Mouse (Mus musculus) MEL (cell line): Measurements from ENCODE around the gene Hecw2. TPM values are rescaled to one million over a fixed set of nuclear protein-coding genes. Genes with fewer than 3 reads are reported as not detected.

Experiments
- DNase-seq: peaks from one replicate; pipeline ENCODE4 v3.0.0; 2011; ENCODE audit warnings: low read depth, low spot score
- H3K27ac ChIP-seq: 2 replicates; pipeline ENCODE4 v1.5.1; 2012; ENCODE audit warnings: low read depth, mild to moderate bottlenecking, control low read depth, low read length, moderate library complexity; ENCODE audit not compliant: control insufficient read depth
- H3K27me3 ChIP-seq, 2 experiments: fragments of 150-350 bp in 1 of 2; sonication (generic) in 1 of 2; 2 replicates each; pipeline ENCODE4 v1.6.1; 2012; ENCODE audit warnings: low read length in 2 of 2, mild to moderate bottlenecking in 2 of 2, improper control_type of control experiment in 1 of 2, moderate library complexity in 1 of 2; ENCODE audit not compliant: insufficient read depth in 2 of 2, control insufficient read depth in 1 of 2
- H3K36me3 ChIP-seq, 2 experiments: 2 replicates each; pipeline ENCODE4 v1.6.1; 2012 to 2014; ENCODE audit warnings: low read length in 2 of 2, improper control_type of control experiment in 1 of 2, inconsistent platforms in 1 of 2, mild to moderate bottlenecking in 1 of 2; ENCODE audit not compliant: insufficient read depth in 2 of 2, control insufficient read depth in 1 of 2
- H3K4me1 ChIP-seq, 2 experiments: fragments of 150-350 bp in 1 of 2; sonication (generic) in 1 of 2; 2 replicates each; pipeline ENCODE4 v1.6.1; 2012; ENCODE audit warnings: low read length in 2 of 2, improper control_type of control experiment in 1 of 2, mild to moderate bottlenecking in 1 of 2; ENCODE audit not compliant: insufficient read depth in 2 of 2, control insufficient read depth in 1 of 2
- H3K4me3 ChIP-seq, 2 experiments: fragments of 150-350 bp in 1 of 2; sonication (generic) in 1 of 2; 2 replicates each; pipeline ENCODE4 v1.5.1; 2012; ENCODE audit warnings: low read depth in 2 of 2, low read length in 2 of 2, mild to moderate bottlenecking in 2 of 2, moderate library complexity in 2 of 2, control low read depth in 1 of 2, improper control_type of control experiment in 1 of 2; ENCODE audit not compliant: control insufficient read depth in 1 of 2, insufficient read depth in 1 of 2
- H3K79me2 ChIP-seq: 2 replicates; pipeline ENCODE4 v1.6.1; 2012; ENCODE audit warnings: mild to moderate bottlenecking, low read length, moderate library complexity; ENCODE audit not compliant: control insufficient read depth, poor library complexity, insufficient read depth
- H3K9ac ChIP-seq: 2 replicates; pipeline ENCODE4 v1.6.1; 2012; ENCODE audit warnings: low read depth, mild to moderate bottlenecking, control low read depth, low read length, moderate library complexity; ENCODE audit not compliant: control insufficient read depth, poor library complexity, severe bottlenecking
- H3K9me3 ChIP-seq: fragments of 150-350 bp; sonication (generic); replicated peaks from 2 replicates; pipeline ENCODE4 v1.6.1; 2012; ENCODE audit warnings: mild to moderate bottlenecking, low read length, improper control_type of control experiment, moderate library complexity; ENCODE audit not compliant: insufficient read depth
- BHLHE40 ChIP-seq: IDR thresholded peaks from 2 replicates; pipeline ENCODE4 v1.6.1; 2012; ENCODE audit warnings: low read depth, mild to moderate bottlenecking, inconsistent platforms, low read length, improper control_type of control experiment, borderline replicate concordance
- CHD1 ChIP-seq: IDR thresholded peaks from 2 replicates; pipeline ENCODE4 v1.6.1; 2012; ENCODE audit warnings: low read depth, mild to moderate bottlenecking, inconsistent platforms, low read length, improper control_type of control experiment
- CTCF ChIP-seq, 3 experiments: IDR thresholded peaks in 2 of 3; conservative IDR thresholded peaks in 1 of 3; 2 replicates each; pipeline ENCODE4 v1.5.1; 2011 to 2012; ENCODE audit warnings: low read length in 3 of 3, low read depth in 2 of 3, mild to moderate bottlenecking in 2 of 3, improper control_type of control experiment in 1 of 3, inconsistent platforms in 1 of 3, mixed read lengths in 1 of 3, moderate library complexity in 1 of 3; ENCODE audit not compliant: control insufficient read depth in 1 of 3, insufficient read depth in 1 of 3, poor library complexity in 1 of 3, severe bottlenecking in 1 of 3
- E2F4 ChIP-seq: IDR thresholded peaks from 2 replicates; pipeline ENCODE4 v1.6.1; 2011; ENCODE audit warnings: low read depth, low read length, improper control_type of control experiment, borderline replicate concordance
- EP300 ChIP-seq, 2 experiments: IDR thresholded peaks; 2 replicates each; pipeline ENCODE4 v1.6.1; 2011; ENCODE audit warnings: improper control_type of control experiment in 2 of 2, low read length in 2 of 2, low read depth in 1 of 2, mild to moderate bottlenecking in 1 of 2
- ETS1 ChIP-seq: IDR thresholded peaks from 2 replicates; pipeline ENCODE4 v1.6.1; 2012; ENCODE audit warnings: low read depth, mild to moderate bottlenecking, inconsistent platforms, low read length, improper control_type of control experiment, moderate library complexity
- GATA1 ChIP-seq: IDR thresholded peaks from 2 replicates; pipeline ENCODE4 v1.6.1; 2011; ENCODE audit warnings: low read depth, low read length, improper control_type of control experiment
- MAX ChIP-seq: IDR thresholded peaks from 2 replicates; pipeline ENCODE4 v1.6.1; 2011; ENCODE audit warnings: low read length, improper control_type of control experiment
- MXI1 ChIP-seq: IDR thresholded peaks from 2 replicates; pipeline ENCODE4 v1.6.1; 2011; ENCODE audit warnings: mild to moderate bottlenecking, low read depth, low read length, improper control_type of control experiment
- NRF1 ChIP-seq: IDR thresholded peaks from 2 replicates; pipeline ENCODE4 v1.6.1; 2014; ENCODE audit warnings: low read depth, mild to moderate bottlenecking, inconsistent platforms, low read length, improper control_type of control experiment, moderate library complexity; ENCODE audit not compliant: poor library complexity, insufficient read depth, severe bottlenecking
- POLR2A ChIP-seq, 2 experiments: IDR thresholded peaks; 2 replicates each; pipeline ENCODE4 v1.6.1; 2011 to 2012; ENCODE audit warnings: low read length in 2 of 2, mild to moderate bottlenecking in 2 of 2, control low read depth in 1 of 2, improper control_type of control experiment in 1 of 2, low read depth in 1 of 2, moderate library complexity in 1 of 2; ENCODE audit not compliant: control insufficient read depth in 1 of 2, insufficient read depth in 1 of 2, poor library complexity in 1 of 2
- POLR2AphosphoS5 ChIP-seq: IDR thresholded peaks from 2 replicates; pipeline ENCODE4 v1.6.1; 2012; ENCODE audit warnings: low read depth, borderline replicate concordance, mild to moderate bottlenecking, inconsistent platforms, low read length, moderate library complexity, mixed read lengths
- RCOR1 ChIP-seq: IDR thresholded peaks from 2 replicates; pipeline ENCODE4 v1.6.1; 2012; ENCODE audit warnings: low read depth, mild to moderate bottlenecking, inconsistent platforms, low read length, improper control_type of control experiment
- SIN3A ChIP-seq: IDR thresholded peaks from 2 replicates; pipeline ENCODE4 v1.6.1; 2012; ENCODE audit warnings: low read length, improper control_type of control experiment, inconsistent platforms
- TCF12 ChIP-seq: IDR thresholded peaks from 2 replicates; pipeline ENCODE4 v1.6.1; 2014; ENCODE audit warnings: low read depth, mild to moderate bottlenecking, inconsistent platforms, low read length, improper control_type of control experiment, moderate library complexity
- UBTF ChIP-seq: IDR thresholded peaks from 2 replicates; pipeline ENCODE4 v1.6.1; 2012; ENCODE audit warnings: low read depth, mild to moderate bottlenecking, inconsistent platforms, low read length, improper control_type of control experiment, moderate library complexity, borderline replicate concordance; ENCODE audit not compliant: insufficient read depth
- ZC3H11A ChIP-seq: IDR thresholded peaks from 2 replicates; pipeline ENCODE4 v1.6.1; 2012; ENCODE audit warnings: low read depth, mild to moderate bottlenecking, inconsistent platforms, low read length, improper control_type of control experiment
- ZKSCAN1 ChIP-seq: IDR thresholded peaks from 2 replicates; pipeline ENCODE4 v1.6.1; 2012; ENCODE audit warnings: low read depth, mild to moderate bottlenecking, inconsistent platforms, low read length, improper control_type of control experiment, moderate library complexity
- ZMIZ1 ChIP-seq: IDR thresholded peaks from 2 replicates; pipeline ENCODE4 v1.6.1; 2012; ENCODE audit warnings: low read depth, mild to moderate bottlenecking, inconsistent platforms, low read length, improper control_type of control experiment, moderate library complexity
- ZNF384 ChIP-seq: IDR thresholded peaks from 2 replicates; pipeline ENCODE4 v1.6.1; 2012; ENCODE audit warnings: low read depth, mild to moderate bottlenecking, inconsistent platforms, low read length, improper control_type of control experiment
- polyA plus RNA-seq, 2 experiments: library from polyadenylated mRNA; stranded (reverse) in 1 of 2; unstranded in 1 of 2; fragments of >175 nt in 1 of 2; fragments of >200 nt in 1 of 2; gene quantifications; 2 replicates each; pipeline versions ENCODE4 v1.2.1 to v1.2.4; 2012; ENCODE audit warnings: low replicate concordance in 2 of 2, low read depth in 1 of 2; ENCODE audit not compliant: insufficient read length in 2 of 2, insufficient read depth in 1 of 2, missing spikeins in 1 of 2
- total RNA-seq: library from RNA; depleted of rRNA; stranded (reverse); fragments of 300-350 nt; gene quantifications from 2 replicates; pipeline ENCODE4 v1.2.3, GENCODE M21; 2012

The Hecw2 gene
- total and polyA plus RNA-seq, 3 experiments = not detected

- Histone ChIP-seq H3K27ac (no peak overlapping the region), H3K9me3 (no peaks in the 10 kb centered on the region), H3K9ac (no peak overlapping the region), H3K36me3 (no peaks in the 10 kb centered on the region), H3K4me1 (no peaks in the 10 kb centered on the region), H3K79me2 (no peaks in the 10 kb centered on the region), H3K27me3 (no peaks in the 10 kb centered on the region), H3K4me3 (no peak overlapping the region)
- TF ChIP-seq ZKSCAN1 (no peak), RCOR1 (no peak), UBTF (no peak), E2F4 (no peak), BHLHE40 (no peak), ZNF384 (no peak), ZMIZ1 (no peak)
- peak; percentile 12 for DNase-seq
Measured at GRCm38 (mm10) chr1:53838182-53838859, 356.6 kb downstream of the Hecw2 start.

DNA sequence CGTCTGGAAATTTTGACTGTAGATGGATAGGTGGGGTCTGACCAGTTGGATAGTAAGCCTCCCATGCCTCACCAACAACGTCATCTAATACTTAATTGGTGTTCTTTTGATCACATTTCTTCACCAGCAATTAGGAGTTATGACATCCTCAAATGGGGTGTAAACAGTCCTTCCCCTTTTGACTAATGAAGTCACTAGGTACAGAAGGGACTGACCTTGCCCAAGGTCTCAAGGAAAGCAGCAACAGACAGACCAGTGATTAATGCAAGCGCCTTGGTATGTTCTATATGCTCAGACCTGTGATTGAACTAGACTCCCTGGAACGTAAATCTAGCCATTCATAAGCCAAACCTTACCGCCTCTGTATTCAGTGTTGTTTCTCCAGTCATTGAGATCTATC is 364.7 kb downstream of the Hecw2 start:
- no peak for DNase-seq
- no peak for TF ChIP-seq POLR2AphosphoS5
- no peak for TF ChIP-seq ZMIZ1
- TF ChIP-seq ZC3H11A = no peak
- TF ChIP-seq TCF12 = no peak
- TF ChIP-seq MXI1 = no peak
- TF ChIP-seq CHD1 = no peak
- TF ChIP-seq CTCF (IDR thresholded peaks at IDR 0.05 in 2 of 3, conservative IDR thresholded peaks at IDR 0.05 in 1 of 3; ENCODE audit: control insufficient read depth in 1 of 3, insufficient read depth in 1 of 3, low read depth in 2 of 3, low read length in 3 of 3, poor library complexity in 1 of 3, severe bottlenecking in 1 of 3) = no peak
- TF ChIP-seq NRF1 = no peak
- TF ChIP-seq GATA1 = no peak
- TF ChIP-seq SIN3A = no peak
- no peak for TF ChIP-seq EP300 (IDR thresholded peaks at IDR 0.05; ENCODE audit: low read depth in 1 of 2, low read length in 2 of 2)
- TF ChIP-seq POLR2A (IDR thresholded peaks at IDR 0.05; ENCODE audit: control insufficient read depth in 1 of 2, insufficient read depth in 1 of 2, low read depth in 1 of 2, low read length in 2 of 2, poor library complexity in 1 of 2) = no peak
- no peak for TF ChIP-seq MAX
- TF ChIP-seq ETS1 = no peak
- no peak overlapping the region for H3K4me3 ChIP-seq
- no peaks in the 10 kb centered on the region for H3K9me3 ChIP-seq
- no peaks in the 10 kb centered on the region for H3K4me1 ChIP-seq
- H3K36me3 ChIP-seq = no peaks in the 10 kb centered on the region
- H3K27ac ChIP-seq = no peak overlapping the region
- H3K27me3 ChIP-seq = no peaks in the 10 kb centered on the region
- no peaks in the 10 kb centered on the region for H3K79me2 ChIP-seq
- H3K9ac ChIP-seq = no peak overlapping the region
